Mouse (Mus musculus) liver, adult 2 months (tissue): ENCODE data around the gene Cdiptos. TPM values are rescaled to one million over a fixed set of nuclear protein-coding genes. Genes with fewer than 3 reads are reported as not detected.

ENCODE experiments used
- DNase-seq: peaks from one replicate; pipeline ENCODE4 v3.0.0-alpha.2; 2011; ENCODE audit warnings: low read depth, low spot score; ENCODE audit errors: extremely low read depth
- H3K27ac ChIP-seq: fragments of 200-500 bp; replicated peaks from 2 replicates; pipeline ENCODE4 v1.5.1; 2012; ENCODE audit warnings: low read depth, mild to moderate bottlenecking, control low read depth, inconsistent platforms, low read length; ENCODE audit not compliant: insufficient read depth
- H3K27me3 ChIP-seq: fragments of 200-500 bp; 2 replicates; pipeline ENCODE4 v1.6.1; 2012; ENCODE audit warnings: mild to moderate bottlenecking, moderate library complexity, low read length, inconsistent platforms; ENCODE audit not compliant: control insufficient read depth, insufficient read depth
- H3K36me3 ChIP-seq: fragments of 200-500 bp; 2 replicates; pipeline ENCODE4 v1.6.1; 2012; ENCODE audit warnings: low read length, inconsistent platforms; ENCODE audit not compliant: control insufficient read depth, insufficient read depth
- H3K4me1 ChIP-seq: fragments of 200-500 bp; 2 replicates; pipeline ENCODE4 v1.6.1; 2011; ENCODE audit warnings: low read length; ENCODE audit not compliant: control insufficient read depth, insufficient read depth
- H3K4me3 ChIP-seq: fragments of 200-500 bp; 2 replicates; pipeline ENCODE4 v1.5.1; 2011; ENCODE audit warnings: low read depth, mild to moderate bottlenecking, control low read depth, low read length, moderate library complexity; ENCODE audit not compliant: insufficient read depth
- H3K79me2 ChIP-seq: fragments of 200-500 bp; 2 replicates; pipeline ENCODE4 v1.6.1; 2012; ENCODE audit warnings: inconsistent platforms, mild to moderate bottlenecking, low read length, moderate library complexity; ENCODE audit not compliant: control insufficient read depth, insufficient read depth
- H3K9ac ChIP-seq: fragments of 200-500 bp; 2 replicates; pipeline ENCODE4 v1.6.1; 2012; ENCODE audit warnings: low read depth, mild to moderate bottlenecking, control low read depth, inconsistent platforms, low read length
- CTCF ChIP-seq: fragments of 200-500 bp; IDR thresholded peaks from 2 replicates; pipeline ENCODE4 v1.5.1; 2011; ENCODE audit warnings: low read depth, low read length, control low read depth
- POLR2A ChIP-seq: fragments of 200-500 bp; IDR thresholded peaks from 2 replicates; pipeline ENCODE4 v1.6.1; 2011; ENCODE audit warnings: low read length, control low read depth; ENCODE audit not compliant: insufficient read depth; ENCODE audit errors: extremely low read depth
- WGBS: fragments of 180-500 bp; shearing (Covaris S2); methylation state at CpG from one replicate; pipeline ENCODE4 v1.1.7; 2018; 5-methylcytosine and 5-hydroxymethylcytosine counted together
- polyA plus RNA-seq: library from polyadenylated mRNA; depleted of rRNA; stranded (reverse); fragments of >200 nt; gene quantifications from 2 replicates; pipeline ENCODE4 v1.2.3, GENCODE M21; 2012
- total RNA-seq: library from RNA; depleted of rRNA; stranded (reverse); fragments of >200 nt; gene quantifications from 2 replicates; pipeline ENCODE4 v1.2.3, GENCODE M21; 2014

The Cdiptos gene
- total and polyA plus RNA-seq, 2 experiments, result 0.09 to 0.23 TPM

DNA sequence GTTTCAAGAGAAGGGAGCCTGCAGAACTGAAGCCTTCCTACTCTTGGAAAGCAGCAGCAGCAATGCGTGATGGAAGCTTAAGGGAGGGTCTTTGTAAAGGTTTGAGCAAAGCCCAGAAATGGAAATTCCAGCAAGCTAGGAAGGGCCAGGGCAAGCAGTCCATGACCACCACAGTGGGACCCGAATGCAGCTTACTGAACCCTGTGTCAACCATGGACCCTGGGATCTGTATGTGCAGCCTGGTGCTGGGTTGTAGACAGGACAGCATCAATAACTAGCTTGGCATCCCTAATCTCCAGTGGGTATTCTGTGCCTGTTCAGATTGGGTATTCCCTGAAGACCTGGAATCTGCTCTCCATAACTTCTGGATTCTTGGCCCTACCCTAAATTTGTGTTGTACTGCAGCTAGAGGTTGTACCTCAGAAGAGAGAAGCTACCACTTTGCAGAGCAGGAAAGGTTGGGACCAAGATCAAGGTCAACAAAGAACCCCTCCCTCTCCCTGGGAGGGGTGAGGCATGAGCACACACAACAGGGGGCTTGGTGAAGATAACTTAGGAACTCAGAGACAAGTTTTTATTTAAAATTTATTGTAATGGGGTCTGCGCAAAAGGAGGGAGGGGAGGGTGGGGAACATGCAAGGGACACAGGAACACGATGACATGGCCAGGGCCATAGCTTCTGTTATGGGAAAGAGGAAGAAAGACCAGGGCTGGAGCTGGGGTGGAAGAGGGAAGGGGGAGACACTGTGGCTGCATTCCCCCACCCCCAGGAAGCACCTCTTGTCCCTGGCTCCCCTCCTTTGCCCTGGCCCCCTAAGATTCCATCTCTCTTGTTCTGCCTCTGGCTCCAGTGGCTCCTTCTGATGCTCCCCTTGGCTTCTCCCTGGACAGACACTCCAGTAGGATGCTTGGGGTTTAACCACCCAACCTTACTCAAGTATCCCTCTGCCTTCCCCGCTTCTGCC is 45.9 kb upstream of the Cdiptos start:
- 75% methylated on average over 5 of the region's 5 CpGs for WGBS
- H3K79me2 ChIP-seq, result no peaks in the 10 kb centered on the region
- no peaks in the 10 kb centered on the region for H3K27me3 ChIP-seq
- H3K27ac ChIP-seq, result no peak overlapping the region
- H3K4me1 ChIP-seq, result peaks cover 12% of the 10 kb centered on the region
- no peak overlapping the region for H3K4me3 ChIP-seq
- no peaks in the 10 kb centered on the region; the same call in 1 of the 2 replicates for H3K36me3 ChIP-seq
- DNase-seq, result no peak
- TF ChIP-seq POLR2A (no peak), CTCF (no peak)
- H3K9ac ChIP-seq, result no peak overlapping the region

DNA sequence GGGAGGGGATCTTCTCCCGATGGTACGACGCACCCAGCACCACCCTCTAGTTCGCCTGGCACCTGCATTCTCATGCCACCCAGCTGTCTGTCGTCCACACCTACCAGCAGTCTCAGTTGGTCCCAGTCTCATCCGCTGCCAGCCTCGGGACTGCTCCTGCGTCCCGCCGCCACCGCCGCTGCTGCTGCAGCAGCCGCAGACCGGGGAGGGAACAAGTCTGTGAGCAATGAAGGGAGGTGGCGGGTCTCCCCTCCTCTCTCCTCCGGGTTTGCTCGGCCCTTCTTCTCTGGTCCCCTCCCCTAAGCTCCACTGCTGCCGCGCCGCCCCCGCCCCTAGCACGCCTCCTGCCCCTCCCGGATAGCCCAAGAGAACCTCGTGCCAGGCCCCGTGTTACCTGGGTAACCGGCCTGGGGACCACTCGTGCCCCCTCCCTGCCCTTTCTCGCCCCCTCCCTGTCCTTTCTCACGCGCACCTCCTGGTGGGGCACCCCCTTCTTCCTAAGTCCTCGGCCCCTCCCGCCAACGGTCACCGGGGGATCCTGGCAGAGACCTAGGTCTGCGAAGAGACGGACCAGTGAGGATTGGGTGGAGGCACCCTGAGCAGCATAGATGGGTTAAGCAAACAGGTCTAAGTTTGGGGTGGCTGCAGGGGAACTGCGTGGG is 45.1 kb upstream of the Cdiptos start, which contains the start of the genes Gm42742 and Prrt2:
Gene Gm42742, minus strand, starts transcription at position 197 of the 662 bp plus-strand sequence.
Gene Prrt2, minus strand, starts transcription at position 311 of the 662 bp plus-strand sequence.
- DNase-seq, result no peak
- H3K79me2 ChIP-seq, result no peaks in the 10 kb centered on the region
- peaks cover 14% of the 10 kb centered on the region for H3K4me1 ChIP-seq
- H3K36me3 ChIP-seq, result no peaks in the 10 kb centered on the region; the same call in 1 of the 2 replicates
- peak within 1 kb of the TSS; percentile 4; the same call in 1 of the 2 replicates for H3K4me3 ChIP-seq
- no peak within 1 kb of the TSS for H3K27ac ChIP-seq
- 0 out of 2 replicates have a peak within 1 kb of the TSS, but pooled peaks have one; percentile 3 for H3K9ac ChIP-seq
- TF ChIP-seq CTCF (no peak), POLR2A (no peak)
- 22% methylated on average over 37 of the region's 37 CpGs for WGBS
- no peaks in the 10 kb centered on the region for H3K27me3 ChIP-seq

DNA sequence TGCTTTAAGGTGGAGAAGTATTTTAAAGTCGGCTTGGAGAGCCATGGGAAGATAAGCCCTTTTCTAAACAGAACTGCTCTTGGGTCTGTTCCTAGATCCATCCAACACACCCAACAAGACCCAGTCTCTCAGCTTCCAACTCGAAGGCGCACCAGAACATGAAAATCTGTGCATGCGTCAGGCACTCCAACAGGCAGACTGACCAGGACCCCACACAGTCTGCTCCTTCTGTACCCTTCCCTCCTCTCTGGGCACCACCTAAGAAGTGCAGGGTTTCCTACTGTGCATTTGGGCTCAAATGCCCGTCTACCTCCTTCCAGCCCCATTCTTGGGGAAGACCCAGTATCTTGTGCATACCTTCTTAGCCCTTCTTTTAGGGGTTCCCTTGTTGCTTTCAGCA is 44.6 kb upstream of the Cdiptos start:
- peaks cover 19% of the 10 kb centered on the region for H3K4me1 ChIP-seq
- H3K4me3 ChIP-seq, result peak overlapping the region; percentile 4; the same call in 1 of the 2 replicates
- H3K9ac ChIP-seq, result no peak overlapping the region
- H3K36me3 ChIP-seq, result no peaks in the 10 kb centered on the region; the same call in 1 of the 2 replicates
- no peak overlapping the region for H3K27ac ChIP-seq
- H3K79me2 ChIP-seq, result no peaks in the 10 kb centered on the region
- no peak for DNase-seq
- TF ChIP-seq POLR2A (no peak), CTCF (no peak)
- no peaks in the 10 kb centered on the region for H3K27me3 ChIP-seq
- WGBS, result 66% methylated on average over 5 of the region's 5 CpGs

DNA sequence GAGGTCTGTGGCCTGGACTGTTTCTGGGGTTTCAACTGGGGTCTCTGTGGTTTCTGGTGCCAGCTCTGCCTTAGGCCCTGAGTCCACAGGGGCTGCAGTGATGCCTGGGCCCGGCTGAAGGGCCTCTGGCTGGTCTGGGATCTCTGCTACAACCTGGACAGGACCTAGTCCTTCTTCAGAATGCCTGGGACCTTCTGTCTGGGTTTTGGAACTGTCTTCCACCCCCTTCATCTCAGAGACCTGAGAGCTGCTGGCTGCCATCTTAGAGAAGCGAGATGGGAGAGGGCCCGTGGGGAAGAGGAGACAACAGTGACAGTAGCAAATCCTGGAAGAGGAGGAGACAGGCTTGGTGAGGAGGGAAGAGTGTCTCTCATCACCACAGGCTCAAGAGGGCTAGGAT is 44.1 kb upstream of the Cdiptos start:
- Histone ChIP-seq H3K36me3 (no peaks in the 10 kb centered on the region; the same call in 1 of the 2 replicates), H3K4me3 (no peak overlapping the region), H3K9ac (no peak overlapping the region), H3K27me3 (no peaks in the 10 kb centered on the region), H3K27ac (no peak overlapping the region), H3K79me2 (no peaks in the 10 kb centered on the region; the same call in 1 of the 2 replicates), H3K4me1 (peaks cover 18% of the 10 kb centered on the region)
- no peak for DNase-seq
- TF ChIP-seq CTCF (no peak), POLR2A (no peak)
- 89% methylated on average over 3 of the region's 3 CpGs for WGBS

DNA sequence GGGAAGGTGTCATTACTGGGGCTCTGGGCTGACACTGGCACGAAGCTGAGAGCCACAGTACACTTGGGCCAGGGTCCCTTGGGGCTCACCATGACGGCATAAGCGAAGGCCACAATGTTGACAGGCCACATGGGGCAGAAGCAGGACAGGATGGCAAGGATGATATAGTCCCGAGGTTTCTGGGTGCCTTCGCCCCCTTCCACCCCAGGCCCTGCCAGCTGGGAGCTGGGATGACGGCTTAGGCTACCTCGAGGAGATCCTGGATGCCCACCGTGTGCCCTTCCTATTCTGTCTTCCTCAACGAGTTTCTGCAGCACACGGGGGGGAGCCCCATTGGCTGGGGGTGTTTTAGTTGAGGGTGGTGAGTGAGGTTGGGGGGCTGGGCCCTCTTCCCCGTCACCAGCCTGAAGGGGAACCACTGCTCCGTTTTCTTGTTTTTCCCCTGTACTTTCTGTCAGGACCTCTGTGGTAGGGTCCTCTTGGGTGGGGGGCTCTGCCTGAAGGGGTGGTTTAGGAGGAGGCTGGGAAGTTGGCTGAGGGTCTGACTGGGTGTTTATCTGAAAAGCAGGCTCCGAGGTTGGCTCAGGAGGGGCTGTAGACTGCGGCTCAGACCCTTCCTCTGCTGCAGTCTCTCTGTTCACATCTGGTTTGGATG is 43.5 kb upstream of the Cdiptos start:
- Histone ChIP-seq H3K4me3 (no peak overlapping the region), H3K27ac (no peak overlapping the region), H3K4me1 (peaks cover 14% of the 10 kb centered on the region), H3K79me2 (no peaks in the 10 kb centered on the region; the same call in 1 of the 2 replicates), H3K36me3 (no peaks in the 10 kb centered on the region; the same call in 1 of the 2 replicates), H3K27me3 (no peaks in the 10 kb centered on the region), H3K9ac (no peak overlapping the region)
- no peak for DNase-seq
- WGBS, result 86% methylated on average over 14 of the region's 14 CpGs
- TF ChIP-seq CTCF (no peak), POLR2A (no peak)
